Mouse (Mus musculus): ENCODE results near the gene Gse1. TPM values are rescaled to one million over a fixed set of nuclear protein-coding genes. Genes with fewer than 3 reads are reported as not detected.

Gene Gse1
- polyA plus RNA-seq, 1 experiment = 45.8 TPM

DNA sequence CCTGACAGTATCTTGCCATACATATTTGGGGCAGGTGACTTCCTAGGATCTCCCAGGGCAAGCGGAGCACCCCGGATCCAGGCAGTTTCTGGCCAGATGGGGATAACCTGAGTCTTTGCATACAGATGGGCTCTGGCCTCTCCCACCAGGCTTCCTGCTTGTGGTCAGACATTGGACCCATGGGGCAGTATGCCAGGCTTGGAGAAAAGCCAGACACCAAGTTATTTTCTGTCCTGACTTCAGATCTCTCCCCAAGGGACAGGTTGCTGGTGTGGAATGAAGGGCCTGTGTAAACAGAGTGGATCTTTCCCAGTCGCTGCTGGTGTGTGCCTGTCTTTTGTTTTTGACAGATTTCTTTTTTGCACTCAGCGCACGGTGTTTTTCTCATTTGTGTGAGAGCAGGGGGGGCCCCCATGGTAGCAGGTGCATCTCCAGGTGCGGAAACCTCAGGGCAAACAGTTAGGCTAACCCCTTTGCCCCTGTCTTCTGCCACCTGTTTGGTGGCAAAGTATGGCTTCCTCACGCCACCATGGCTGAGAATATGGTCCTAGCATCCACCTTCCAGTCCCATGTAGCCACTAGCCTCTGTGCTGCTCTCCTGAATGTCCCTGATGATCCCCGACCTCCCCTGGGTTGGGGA lies 315.3 kb downstream of the Gse1 start:
- Histone ChIP-seq H3K4me3 (replicated peaks; ENCODE audit: control insufficient read depth, low read depth, low read length) (no peak overlapping the region), H3K4me1 (ENCODE audit: control insufficient read depth, insufficient read depth, low read length) (peaks cover 10% of the 10 kb centered on the region), H3K27ac (ENCODE audit: control insufficient read depth, insufficient read depth, low read depth, low read length, poor library complexity) (no peak overlapping the region)
- TF ChIP-seq POLR2A (IDR thresholded peaks at IDR 0.05; ENCODE audit: borderline replicate concordance, control insufficient read depth, low read depth, low read length) (no peak), CTCF (IDR thresholded peaks at IDR 0.05; ENCODE audit: control insufficient read depth, insufficient read depth, low read length) (no peak)
- 47% methylated on average over 8 of the region's 8 CpGs for WGBS

DNA sequence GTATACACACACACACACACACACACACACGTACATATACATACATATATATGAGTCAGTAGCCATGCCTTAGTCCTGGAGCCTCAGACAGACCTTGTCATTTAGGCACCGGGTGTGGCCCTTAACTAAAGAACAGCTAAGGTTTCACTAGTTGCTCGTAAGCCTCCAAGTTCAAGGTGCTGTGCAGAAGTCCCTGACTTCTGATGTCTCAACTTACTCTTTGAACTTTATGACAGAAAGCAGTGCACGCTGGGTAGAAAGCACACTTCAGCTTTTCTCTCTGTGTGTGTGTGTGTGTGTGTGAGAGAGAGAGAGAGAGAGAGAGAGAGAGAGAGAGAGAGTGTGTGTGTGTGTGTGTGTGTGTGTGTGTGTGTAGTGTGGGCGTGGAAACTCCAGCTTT lies 315.9 kb downstream of the Gse1 start:
- no peak overlapping the region for H3K4me3 ChIP-seq (replicated peaks; ENCODE audit: control insufficient read depth, low read depth, low read length)
- WGBS = 64% methylated on average over 5 of the region's 5 CpGs
- peaks cover 10% of the 10 kb centered on the region for H3K4me1 ChIP-seq (ENCODE audit: control insufficient read depth, insufficient read depth, low read length)
- TF ChIP-seq CTCF (IDR thresholded peaks at IDR 0.05; ENCODE audit: control insufficient read depth, insufficient read depth, low read length) (no peak), POLR2A (IDR thresholded peaks at IDR 0.05; ENCODE audit: borderline replicate concordance, control insufficient read depth, low read depth, low read length) (no peak)
- H3K27ac ChIP-seq (ENCODE audit: control insufficient read depth, insufficient read depth, low read depth, low read length, poor library complexity) = no peak overlapping the region

- Histone ChIP-seq H3K4me1 (ENCODE audit: control insufficient read depth, insufficient read depth, low read length) (peaks cover 2% of the 10 kb centered on the region; the same call in 1 of the 2 replicates), H3K4me3 (replicated peaks; ENCODE audit: control insufficient read depth, low read depth, low read length) (no peak overlapping the region), H3K27ac (ENCODE audit: control insufficient read depth, insufficient read depth, low read depth, low read length, poor library complexity) (no peak overlapping the region)
- TF ChIP-seq POLR2A (IDR thresholded peaks at IDR 0.05; ENCODE audit: borderline replicate concordance, control insufficient read depth, low read depth, low read length) = peak; percentile 17; the same call in 1 of the 2 replicates
- no peak for TF ChIP-seq CTCF (IDR thresholded peaks at IDR 0.05; ENCODE audit: control insufficient read depth, insufficient read depth, low read length)
- WGBS = 83% methylated on average over 9 of the region's 9 CpGs
Observed at GRCm38 (mm10) chr8:120547562-120547961, 319.3 kb downstream of the Gse1 start.

- Histone ChIP-seq H3K27ac (ENCODE audit: control insufficient read depth, insufficient read depth, low read depth, low read length, poor library complexity) (no peak overlapping the region), H3K4me1 (ENCODE audit: control insufficient read depth, insufficient read depth, low read length) (peaks cover 2% of the 10 kb centered on the region; the same call in 1 of the 2 replicates), H3K4me3 (replicated peaks; ENCODE audit: control insufficient read depth, low read depth, low read length) (no peak overlapping the region)
- WGBS = 84% methylated on average over 16 of the region's 16 CpGs
- no peak for TF ChIP-seq POLR2A (IDR thresholded peaks at IDR 0.05; ENCODE audit: borderline replicate concordance, control insufficient read depth, low read depth, low read length)
- TF ChIP-seq CTCF (IDR thresholded peaks at IDR 0.05; ENCODE audit: control insufficient read depth, insufficient read depth, low read length) = no peak
Observed at GRCm38 (mm10) chr8:120548313-120548761, 320.1 kb downstream of the Gse1 start.

DNA sequence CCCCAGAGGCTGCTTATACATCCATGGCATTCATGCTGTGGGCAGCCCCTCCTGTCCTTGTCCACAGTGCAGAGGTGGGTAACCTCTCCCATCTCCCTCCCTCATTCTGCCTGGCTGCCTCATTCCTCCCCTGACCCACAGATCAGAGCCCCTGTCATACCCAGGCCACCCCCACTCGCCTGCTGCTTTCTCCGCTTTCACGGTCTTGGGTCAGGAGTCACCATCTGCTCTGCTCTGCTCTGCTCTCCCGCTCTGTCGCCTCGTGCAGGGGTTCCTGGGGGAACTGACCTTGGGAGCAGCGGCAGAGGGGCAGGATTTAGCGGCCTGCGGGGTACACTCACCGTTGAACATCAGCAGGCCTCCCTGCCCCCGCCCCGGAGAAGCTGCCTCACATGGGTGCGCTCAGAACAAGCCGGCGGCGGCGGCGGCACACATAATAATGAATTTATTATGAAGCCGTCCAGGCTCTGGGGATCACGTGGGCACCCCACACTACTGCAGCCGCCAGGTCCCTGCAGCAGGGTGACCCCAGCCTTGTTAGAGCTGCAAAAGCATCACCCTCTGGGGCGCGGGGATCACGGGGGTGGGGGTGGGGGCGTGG lies 321.2 kb downstream of the Gse1 start:
- TF ChIP-seq CTCF (IDR thresholded peaks at IDR 0.05; ENCODE audit: control insufficient read depth, insufficient read depth, low read length) = no peak
- TF ChIP-seq POLR2A (IDR thresholded peaks at IDR 0.05; ENCODE audit: borderline replicate concordance, control insufficient read depth, low read depth, low read length) = no peak
- Histone ChIP-seq H3K4me1 (ENCODE audit: control insufficient read depth, insufficient read depth, low read length) (peaks cover 3% of the 10 kb centered on the region; the same call in 1 of the 2 replicates), H3K4me3 (replicated peaks; ENCODE audit: control insufficient read depth, low read depth, low read length) (no peak overlapping the region), H3K27ac (ENCODE audit: control insufficient read depth, insufficient read depth, low read depth, low read length, poor library complexity) (no peak overlapping the region)
- 86% methylated on average over 25 of the region's 25 CpGs for WGBS

GRCm38 (mm10) chr8:120549922-120550321 lies 321.7 kb downstream of the Gse1 start:
- whole genome bisulfite sequencing = 86% methylated on average over 11 of the region's 11 CpGs
- peaks cover 3% of the 10 kb centered on the region; the same call in 1 of the 2 replicates for H3K4me1 ChIP-seq (ENCODE audit: control insufficient read depth, insufficient read depth, low read length)
- TF ChIP-seq POLR2A (IDR thresholded peaks at IDR 0.05; ENCODE audit: borderline replicate concordance, control insufficient read depth, low read depth, low read length) (no peak), CTCF (IDR thresholded peaks at IDR 0.05; ENCODE audit: control insufficient read depth, insufficient read depth, low read length) (no peak)
- H3K27ac ChIP-seq (ENCODE audit: control insufficient read depth, insufficient read depth, low read depth, low read length, poor library complexity) = no peak overlapping the region
- no peak overlapping the region for H3K4me3 ChIP-seq (replicated peaks; ENCODE audit: control insufficient read depth, low read depth, low read length)

DNA sequence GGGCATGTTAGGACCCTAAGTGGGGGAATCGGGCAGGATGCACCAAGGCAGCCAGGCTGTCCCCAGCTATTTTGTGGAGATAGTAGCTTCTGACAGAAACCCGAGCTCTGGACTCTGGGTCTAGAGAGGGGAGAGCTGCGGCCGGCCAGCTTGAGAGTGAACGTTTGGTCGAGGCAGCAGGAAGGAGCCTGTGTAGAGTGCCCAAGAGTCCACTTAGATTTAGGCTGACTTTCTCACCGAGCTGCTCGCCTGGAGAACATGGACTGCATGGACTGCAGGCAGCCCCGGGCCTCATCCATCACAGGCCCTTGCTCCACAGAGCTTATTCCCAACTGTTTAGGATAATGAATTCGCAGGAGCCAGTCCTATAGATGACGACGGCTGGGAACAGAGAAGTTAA lies 322.2 kb downstream of the Gse1 start:
- TF ChIP-seq CTCF (IDR thresholded peaks at IDR 0.05; ENCODE audit: control insufficient read depth, insufficient read depth, low read length) = no peak
- no peak for TF ChIP-seq POLR2A (IDR thresholded peaks at IDR 0.05; ENCODE audit: borderline replicate concordance, control insufficient read depth, low read depth, low read length)

GRCm38 (mm10) chr8:120550937-120551676 lies 322.9 kb downstream of the Gse1 start:
- Histone ChIP-seq H3K27ac (ENCODE audit: control insufficient read depth, insufficient read depth, low read depth, low read length, poor library complexity) (no peak overlapping the region), H3K4me3 (replicated peaks; ENCODE audit: control insufficient read depth, low read depth, low read length) (no peak overlapping the region)
- 76% methylated on average over 11 of the region's 11 CpGs for WGBS

More for the DNA sequence above, 322.2 kb downstream of the Gse1 start:
- peaks cover 3% of the 10 kb centered on the region; the same call in 1 of the 2 replicates for H3K4me1 ChIP-seq (ENCODE audit: control insufficient read depth, insufficient read depth, low read length)
- no peak overlapping the region for H3K4me3 ChIP-seq (replicated peaks; ENCODE audit: control insufficient read depth, low read depth, low read length)
- WGBS = 82% methylated on average over 12 of the region's 12 CpGs
- no peak overlapping the region for H3K27ac ChIP-seq (ENCODE audit: control insufficient read depth, insufficient read depth, low read depth, low read length, poor library complexity)

More at GRCm38 (mm10) chr8:120550937-120551676, 322.9 kb downstream of the Gse1 start:
- TF ChIP-seq CTCF (IDR thresholded peaks at IDR 0.05; ENCODE audit: control insufficient read depth, insufficient read depth, low read length) (no peak), POLR2A (IDR thresholded peaks at IDR 0.05; ENCODE audit: borderline replicate concordance, control insufficient read depth, low read depth, low read length) (no peak)
- H3K4me1 ChIP-seq (ENCODE audit: control insufficient read depth, insufficient read depth, low read length) = peaks cover 3% of the 10 kb centered on the region; the same call in 1 of the 2 replicates
